25 mouse cellular contexts compared by ENCODE assay signal in genomic region chr3:17461365-17461764, GRCm38 (mm10).
DNase-seq lines count a peak whose midpoint lies in the region; ATAC-seq and TF ChIP-seq lines count a peak whose summit lies in the region.
"Had no signal": no experiment of that assay in that cellular context is flagged by ENCODE, and none has a peak within 500 bp of the region (broad histone marks: within the 10 kb centered on the region; RNA-seq: fewer than 3 reads in every experiment).

No protein-coding gene starts in this region.

- TF ChIP-seq POLR2A in kidney, adult 2 months (IDR thresholded peaks at IDR 0.05; ENCODE audit: low read depth, low read length), result no peak

- DNase-seq in kidney, adult 2 months, result peak; percentile 2
- DNase-seq in kidney, adult 18-20 months, result no peak
- no peak for DNase-seq in midbrain, embryonic 11.5 days (ENCODE audit: low spot score, missing footprints)
- peak; percentile 8 to 9 for DNase-seq in adrenal gland, postnatal 36 days
- no peak for DNase-seq in heart, postnatal 4 days
- DNase-seq in lung, postnatal 36 days, result no peak
- DNase-seq: cerebellum, adult 9-10 months; gastrocnemius, postnatal 14 days; heart, adult 11 months; layer of hippocampus, postnatal 36 days; liver, postnatal 0 days; thymus, postnatal 14 days had no signal

- H3K4me3 ChIP-seq in kidney, adult 2 months (ENCODE audit: insufficient read depth, low read depth, low read length), result no peak overlapping the region
- no peak overlapping the region for H3K4me3 ChIP-seq in midbrain, embryonic 16.5 days (ENCODE audit: low read depth, low read length)
- no peak overlapping the region for H3K4me3 ChIP-seq in midbrain, embryonic 11.5 days (ENCODE audit: low read depth, low read length)
- H3K4me3 ChIP-seq: embryonic facial prominence, embryonic 15.5 days; forebrain, embryonic 15.5 days; hindbrain, embryonic 10.5 days; layer of hippocampus, adult 2 months; limb, embryonic 12.5 days; midbrain, embryonic 12.5 days; myocyte had no signal

- H3K4me1 ChIP-seq in kidney, adult 2 months (ENCODE audit: control insufficient read depth, insufficient read depth, low read length), result no peaks in the 10 kb centered on the region
- H3K4me1 ChIP-seq in midbrain, embryonic 16.5 days (ENCODE audit: control insufficient read depth, insufficient read depth, low read length), result no peaks in the 10 kb centered on the region
- H3K4me1 ChIP-seq in midbrain, embryonic 11.5 days (ENCODE audit: control insufficient read depth, insufficient read depth, low read length), result no peaks in the 10 kb centered on the region
- H3K4me1 ChIP-seq: embryonic facial prominence, embryonic 15.5 days; forebrain, embryonic 15.5 days; hindbrain, embryonic 10.5 days; limb, embryonic 12.5 days; midbrain, embryonic 12.5 days had no signal

- H3K9me3 ChIP-seq in midbrain, embryonic 16.5 days (replicated peaks; ENCODE audit: control insufficient read depth, low read length, poor library complexity, severe bottlenecking), result no peaks in the 10 kb centered on the region
- H3K9me3 ChIP-seq in midbrain, embryonic 11.5 days (ENCODE audit: control insufficient read depth, low read length), result no peaks in the 10 kb centered on the region
- H3K9me3 ChIP-seq: embryonic facial prominence, embryonic 15.5 days; forebrain, embryonic 15.5 days; hindbrain, embryonic 10.5 days; limb, embryonic 12.5 days; midbrain, embryonic 12.5 days had no signal

- WGBS in kidney, adult 2 months, result 78% methylated on average over 4 of the region's 4 CpGs
- WGBS in midbrain, embryonic 16.5 days, result 85% methylated on average over 4 of the region's 4 CpGs
- 93% methylated on average over 4 of the region's 4 CpGs for WGBS in midbrain, embryonic 11.5 days

- no peak overlapping the region for H3K27ac ChIP-seq in kidney, adult 2 months (ENCODE audit: insufficient read depth, low read depth, low read length)
- 0 out of 2 replicates have a peak overlapping the region, but pooled peaks have one; percentile 37 for H3K27ac ChIP-seq in midbrain, embryonic 16.5 days (ENCODE audit: low read length)
- H3K27ac ChIP-seq in midbrain, embryonic 11.5 days (ENCODE audit: low read depth, low read length), result no peak overlapping the region
- H3K27ac ChIP-seq: embryonic facial prominence, embryonic 15.5 days; forebrain, embryonic 15.5 days; hindbrain, embryonic 10.5 days; hindbrain, postnatal 0 days; layer of hippocampus, adult 2 months; limb, embryonic 12.5 days; midbrain, embryonic 12.5 days had no signal

- no peak for TF ChIP-seq CTCF in kidney, adult 2 months (conservative IDR thresholded peaks at IDR 0.05; ENCODE audit: insufficient read depth, insufficient read length, low read depth, low read length)

- no peaks in the 10 kb centered on the region for H3K36me3 ChIP-seq in kidney, adult 2 months (ENCODE audit: control insufficient read depth, insufficient read depth, low read length)
- H3K36me3 ChIP-seq in midbrain, embryonic 16.5 days (ENCODE audit: control insufficient read depth, insufficient read depth, low read length), result no peaks in the 10 kb centered on the region
- no peaks in the 10 kb centered on the region for H3K36me3 ChIP-seq in midbrain, embryonic 11.5 days (ENCODE audit: control insufficient read depth, insufficient read depth, low read length)
- H3K36me3 ChIP-seq: embryonic facial prominence, embryonic 15.5 days; forebrain, embryonic 15.5 days; hindbrain, embryonic 10.5 days; limb, embryonic 12.5 days; midbrain, embryonic 12.5 days had no signal

- no peak overlapping the region for H3K4me2 ChIP-seq in midbrain, embryonic 16.5 days (ENCODE audit: low read length)
- H3K4me2 ChIP-seq in midbrain, embryonic 11.5 days, result no peak overlapping the region
- H3K4me2 ChIP-seq: embryonic facial prominence, embryonic 15.5 days; forebrain, embryonic 15.5 days; heart, embryonic 11.5 days; limb, embryonic 12.5 days; liver, embryonic 11.5 days; midbrain, embryonic 12.5 days had no signal

- H3K27me3 ChIP-seq in kidney, adult 2 months (replicated peaks; ENCODE audit: control insufficient read depth, insufficient read depth, low read length), result no peaks in the 10 kb centered on the region
- H3K27me3 ChIP-seq in midbrain, embryonic 16.5 days (ENCODE audit: control insufficient read depth, insufficient read depth, low read depth, low read length), result no peaks in the 10 kb centered on the region
- H3K27me3 ChIP-seq in midbrain, embryonic 11.5 days (ENCODE audit: control insufficient read depth, insufficient read depth, low read length), result no peaks in the 10 kb centered on the region
- H3K27me3 ChIP-seq: embryonic facial prominence, embryonic 15.5 days; forebrain, embryonic 15.5 days; limb, embryonic 12.5 days; midbrain, embryonic 12.5 days had no signal

- no peak overlapping the region for H3K9ac ChIP-seq in midbrain, embryonic 16.5 days (ENCODE audit: low read depth, low read length)
- H3K9ac ChIP-seq in midbrain, embryonic 11.5 days (ENCODE audit: low read length), result no peak overlapping the region
- H3K9ac ChIP-seq: embryonic facial prominence, embryonic 15.5 days; forebrain, embryonic 15.5 days; limb, embryonic 12.5 days; liver, postnatal 0 days; midbrain, embryonic 12.5 days had no signal

- peak; percentile 48; the same call in 1 of the 2 replicates for ATAC-seq in midbrain, embryonic 16.5 days
- no peak for ATAC-seq in midbrain, embryonic 11.5 days (ENCODE audit: low FRiP score)
- ATAC-seq: activated CD4-positive, CD25-positive, alpha-beta regulatory T cell, adult 4 months; hindbrain, postnatal 0 days; liver, postnatal 0 days; lung, postnatal 0 days had no signal

Comparison
In these comparisons a context has a peak if more than half of its experiments do, and no peak if none do; other contexts are left out.
1. DNase-seq: peak in kidney, adult 2 months (single experiment) and adrenal gland, postnatal 36 days (2 of 2); none in kidney, adult 18-20 months (single experiment), midbrain, embryonic 11.5 days (single experiment), heart, postnatal 4 days (single experiment) and lung, postnatal 36 days (single experiment).